Mouse (Mus musculus): ENCODE measurements at regions not wholly inside any gene's neighbourhood (a gene's known extent, or its start where the extent isn't known, plus 50 kb on each side); places are given as distances from the start of the nearest gene placed in this dataset.

GRCm38 (mm10) chr10:60936659-60937516, 105.5 kb upstream of the Unc5b start:
- DNase-seq = no peak

DNA sequence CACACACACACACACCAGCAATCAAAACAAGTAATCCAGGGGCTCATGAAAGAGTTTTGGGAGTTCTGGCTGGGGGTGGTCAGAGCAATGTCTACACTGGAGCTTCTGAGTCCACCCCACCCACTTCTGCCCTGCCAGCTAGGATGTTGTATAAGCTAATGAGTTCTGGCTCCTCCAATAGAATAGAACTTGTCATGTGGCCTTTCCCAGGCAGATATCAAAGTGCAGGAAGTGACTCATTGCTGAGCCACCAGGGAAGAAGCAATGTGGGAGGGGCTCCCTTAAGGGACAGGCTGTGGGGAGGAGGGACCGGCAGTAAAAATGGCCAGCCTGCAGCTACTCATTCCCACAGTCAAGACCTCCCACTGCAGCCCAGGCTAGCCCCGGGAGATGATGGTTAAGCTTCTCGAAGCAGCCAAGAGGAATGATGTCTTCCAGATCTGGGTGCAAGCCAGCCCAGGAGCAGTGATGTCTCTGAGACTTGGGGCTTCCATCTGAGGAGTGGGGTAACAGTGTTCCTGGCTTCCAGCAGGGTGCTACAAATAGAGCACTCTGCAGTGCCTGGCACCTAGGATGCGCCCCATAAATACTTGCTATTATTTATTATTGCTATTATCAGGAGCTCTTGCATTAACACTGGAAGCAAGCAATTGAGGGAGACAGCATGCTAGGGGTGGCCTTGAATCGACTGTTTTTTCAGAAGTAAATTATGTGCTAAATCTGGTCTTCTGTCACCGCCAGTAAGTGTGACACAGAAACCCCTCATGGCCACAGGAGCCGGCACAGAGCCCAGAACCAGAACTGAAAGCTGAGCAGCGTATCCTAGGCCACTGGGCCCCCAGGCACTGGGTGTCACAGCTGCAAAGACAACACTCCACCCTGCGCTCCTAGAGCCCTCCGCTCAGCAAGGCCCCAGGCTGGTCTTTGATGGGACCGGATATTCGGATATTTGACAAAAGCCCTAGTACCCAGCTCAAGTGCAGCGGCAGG, 103.2 kb upstream of the Unc5b start:
- DNase-seq = no peak

DNA sequence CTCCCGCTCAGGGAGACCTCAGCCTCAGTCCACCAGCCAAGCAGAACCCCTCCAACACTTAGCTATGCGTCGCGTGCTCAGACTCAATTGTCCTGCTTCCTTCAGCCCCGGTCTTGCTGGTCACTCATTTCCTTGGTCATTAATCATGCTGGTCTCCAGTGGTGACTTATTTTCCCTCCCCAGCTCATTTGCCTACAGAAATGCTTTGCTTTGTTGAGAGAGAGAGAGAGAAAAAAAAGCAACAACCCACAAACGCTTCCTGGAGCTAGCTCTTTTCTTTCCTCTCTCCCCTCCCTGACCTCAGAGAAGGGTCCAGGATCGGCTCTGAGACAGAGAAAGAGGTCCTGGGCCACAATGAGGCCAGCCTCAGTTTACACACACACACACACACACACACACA, 102.5 kb upstream of the Unc5b start:
- no peak for DNase-seq

GRCm38 (mm10) chr10:60932855-60933254, 101.5 kb upstream of the Unc5b start:
- DNase-seq = no peak

DNA sequence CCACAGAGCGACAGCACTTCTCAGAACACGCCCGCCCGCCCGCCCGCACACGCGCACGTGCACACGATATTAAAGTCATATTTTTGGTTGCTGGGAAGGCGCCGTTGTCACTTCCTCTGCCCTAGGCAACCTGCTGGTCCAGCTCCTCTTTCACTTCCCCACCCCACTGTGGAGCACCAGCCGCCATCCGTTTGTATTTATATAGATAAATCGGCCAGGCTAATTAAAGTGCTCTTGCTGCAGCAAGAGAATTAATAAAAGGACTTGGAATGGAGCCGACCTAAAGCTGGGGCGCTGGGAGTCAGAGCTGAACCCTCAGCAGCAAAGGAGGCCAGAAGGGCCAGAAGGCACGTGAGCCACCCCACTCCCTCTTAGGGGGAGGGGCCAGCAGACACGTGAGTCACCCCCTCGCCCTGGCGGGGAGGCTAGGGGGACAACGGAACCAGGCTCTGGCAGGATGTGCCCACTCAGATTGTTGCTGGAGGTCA, 100.6 kb upstream of the Unc5b start:
- no peak for DNase-seq

DNA sequence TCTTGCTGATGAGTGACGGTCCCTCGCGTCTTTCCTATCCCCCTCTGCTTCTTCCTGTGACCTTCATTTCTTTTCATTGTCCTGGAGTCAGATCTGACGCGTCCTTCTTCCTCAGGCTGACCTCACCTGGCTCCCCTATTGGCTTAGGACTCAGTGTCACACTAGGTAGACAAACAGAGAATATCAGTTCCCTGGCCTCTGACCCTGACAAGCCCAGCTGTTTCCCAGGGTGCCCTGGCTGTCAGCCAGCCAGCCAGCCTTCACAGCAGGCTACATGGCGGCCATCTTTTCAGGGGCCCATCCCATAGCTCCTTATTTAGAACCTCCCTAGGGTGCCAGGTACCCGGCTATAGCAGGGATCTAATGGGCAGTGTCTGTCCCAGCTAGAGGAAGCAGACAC, 97.3 kb upstream of the Unc5b start:
- no peak for DNase-seq

- DNase-seq = no peak
These were observed 96.8 kb upstream of the Unc5b start for GRCm38 (mm10) chr10:60928164-60928563.

- no peak for DNase-seq
These were observed 95.3 kb upstream of the Unc5b start for GRCm38 (mm10) chr10:60926632-60927031.

GRCm38 (mm10) chr10:60925644-60926043, 94.3 kb upstream of the Unc5b start:
- no peak for DNase-seq

GRCm38 (mm10) chr10:60925198-60925597, 93.8 kb upstream of the Unc5b start:
- DNase-seq = no peak

DNA sequence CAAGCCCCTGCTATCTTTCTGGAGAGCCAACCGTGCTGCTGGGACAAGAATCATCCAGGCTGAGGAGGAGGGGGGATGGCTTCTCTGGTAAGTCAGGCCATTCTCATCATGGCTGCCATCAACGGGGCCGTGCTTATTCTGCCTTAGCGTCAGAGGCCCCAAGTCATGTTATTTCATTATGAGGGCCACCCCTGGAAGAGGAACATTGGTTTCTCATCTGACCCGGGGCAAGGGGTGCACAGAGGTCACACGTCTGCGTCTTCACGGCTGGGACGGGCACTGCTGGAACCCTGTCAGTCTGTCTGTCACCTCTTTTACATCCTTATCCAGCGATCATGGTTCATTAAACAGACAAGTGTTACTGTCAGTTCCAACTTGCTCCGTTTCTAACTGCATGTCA, 92.4 kb upstream of the Unc5b start:
- DNase-seq = no peak

DNA sequence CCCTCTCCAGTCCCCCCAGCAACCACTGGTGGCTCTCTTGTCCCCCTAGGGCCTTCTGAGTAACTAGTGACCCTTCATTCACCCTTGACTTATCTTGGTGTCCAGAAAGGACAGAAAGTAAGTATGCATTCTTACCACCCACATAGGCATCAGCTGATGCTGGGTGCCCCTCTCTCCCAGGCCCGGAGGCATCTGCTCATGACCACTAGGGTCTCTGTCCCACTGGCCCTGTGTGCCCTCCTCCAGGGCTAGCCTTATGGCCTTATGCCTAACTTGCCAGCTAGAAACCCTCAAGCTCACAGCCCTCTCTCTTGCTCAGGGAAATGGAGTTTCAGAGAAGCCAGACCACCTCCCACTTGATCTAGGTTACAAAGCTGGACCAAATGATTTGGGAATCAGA, 89.2 kb upstream of the Unc5b start:
- no peak for DNase-seq

GRCm38 (mm10) chr10:60918020-60918419, 86.6 kb upstream of the Unc5b start:
- DNase-seq = no peak

GRCm38 (mm10) chr10:60914391-60914790, 83.0 kb upstream of the Unc5b start:
- DNase-seq = no peak

DNA sequence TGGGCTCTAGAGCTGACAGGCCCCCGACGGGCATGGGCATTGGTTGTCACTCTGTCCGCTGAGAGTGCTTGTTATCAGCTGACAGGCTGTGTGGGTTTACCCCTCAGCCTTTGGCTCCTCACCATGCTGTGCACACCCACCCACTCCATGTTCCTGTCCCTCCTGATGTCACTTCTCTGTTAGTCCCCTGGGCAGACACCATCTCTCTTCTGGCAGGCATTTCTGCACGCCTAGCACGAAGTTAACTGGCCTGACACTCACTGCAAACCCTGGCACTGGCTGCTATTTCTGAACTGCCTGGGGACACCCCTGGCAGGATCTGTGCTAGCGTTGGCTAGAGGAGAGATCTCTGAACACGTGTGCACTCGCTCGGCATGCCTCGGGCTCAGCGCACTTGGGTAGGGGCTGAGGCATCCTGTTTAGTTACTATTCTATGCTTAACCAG, 82.1 kb upstream of the Unc5b start:
- no peak for DNase-seq

GRCm38 (mm10) chr10:60904351-60904750, 73.0 kb upstream of the Unc5b start:
- no peak for DNase-seq

DNA sequence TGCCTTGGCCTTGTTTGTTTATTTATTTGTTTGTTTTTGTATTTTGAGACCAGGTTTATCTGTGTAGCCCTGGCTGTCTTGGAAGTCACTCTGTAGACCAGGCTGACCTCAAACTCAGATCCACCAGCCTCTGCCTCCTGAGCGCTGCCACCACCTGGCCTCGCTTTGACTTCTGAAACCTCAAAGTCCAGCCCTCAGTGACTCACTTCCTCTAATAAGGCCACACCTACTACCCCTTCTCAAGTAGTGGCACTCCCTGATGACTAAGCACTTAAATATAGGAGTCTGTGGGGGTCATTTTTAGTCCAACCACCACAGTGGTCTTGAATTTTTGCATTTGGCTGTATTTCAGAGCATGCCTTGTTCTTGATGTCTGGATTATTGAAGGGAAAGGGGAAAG, 69.6 kb upstream of the Unc5b start:
- DNase-seq = no peak

DNA sequence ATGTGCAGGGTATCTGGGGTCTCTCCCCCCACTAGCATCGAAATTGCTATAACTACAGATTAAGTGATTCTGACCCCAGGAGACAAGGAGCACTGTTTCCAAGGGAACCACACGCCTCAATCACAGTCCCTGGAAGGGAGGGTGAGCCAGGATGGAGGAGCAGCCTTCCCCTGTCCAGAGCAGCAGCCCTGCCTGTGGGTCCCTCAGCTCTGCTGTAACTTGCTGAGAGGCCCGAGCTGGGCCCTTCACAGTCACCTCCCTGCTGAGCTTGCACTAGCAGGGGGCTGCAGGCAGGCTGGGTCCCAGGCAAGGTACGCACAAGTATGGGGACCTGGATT, 62.4 kb upstream of the Unc5b start:
- no peak for DNase-seq

DNA sequence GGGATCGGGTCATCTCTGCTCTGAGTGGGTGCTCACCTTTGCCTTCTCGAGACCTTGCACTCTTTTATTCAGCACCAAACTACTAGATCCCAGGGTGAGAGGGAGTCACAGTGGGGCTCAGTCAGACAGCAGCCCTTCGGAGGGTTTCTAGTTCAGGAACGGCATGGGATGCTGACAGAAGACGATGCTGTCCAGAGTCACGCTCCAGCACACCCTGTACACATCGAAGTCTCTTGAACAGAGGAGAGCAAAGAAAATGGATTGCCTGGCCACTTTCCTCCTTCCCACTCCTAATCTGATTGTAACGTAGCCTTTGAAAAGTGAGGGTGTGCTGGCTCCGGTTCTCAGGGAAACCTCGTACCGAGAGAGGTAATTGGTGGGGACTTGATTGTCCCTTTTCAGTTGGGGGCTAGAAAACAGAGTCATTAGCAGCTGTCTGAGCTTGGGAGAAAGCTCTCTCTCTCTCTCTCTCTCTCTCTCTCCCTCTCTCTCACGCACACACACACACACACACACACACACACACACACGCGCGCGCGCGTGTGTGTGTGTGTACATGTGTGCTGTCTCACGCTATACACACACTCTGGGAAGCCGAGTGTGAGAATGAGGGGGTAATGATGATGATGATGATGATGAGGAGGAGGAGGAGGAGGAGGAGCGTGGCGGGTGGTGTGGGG, 61.9 kb upstream of the Unc5b start:
- no peak for DNase-seq

DNA sequence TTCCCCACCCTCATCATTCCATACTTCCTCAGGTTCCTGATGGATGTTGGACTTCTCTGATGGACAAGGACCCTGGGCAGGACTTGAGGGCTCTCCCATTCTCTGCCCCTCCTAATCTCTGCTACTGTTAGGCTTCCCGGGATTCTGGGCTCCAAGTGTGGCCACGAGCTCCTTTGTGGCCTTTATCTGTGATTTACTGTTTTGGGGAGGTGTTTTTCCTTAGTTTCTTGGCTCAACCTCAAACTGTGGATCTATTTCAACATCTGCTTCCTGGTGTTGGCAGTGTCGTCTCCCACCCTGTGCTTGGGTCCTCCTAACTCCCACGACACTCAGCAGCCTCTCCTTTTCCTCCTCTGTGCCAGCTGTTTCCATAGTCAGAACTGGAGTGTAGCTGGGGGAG, 61.3 kb upstream of the Unc5b start:
- DNase-seq = no peak

GRCm38 (mm10) chr10:60891476-60892170, 60.2 kb upstream of the Unc5b start:
- no peak for DNase-seq

GRCm38 (mm10) chr10:60889792-60890191, 58.4 kb upstream of the Unc5b start:
- DNase-seq = no peak

DNA sequence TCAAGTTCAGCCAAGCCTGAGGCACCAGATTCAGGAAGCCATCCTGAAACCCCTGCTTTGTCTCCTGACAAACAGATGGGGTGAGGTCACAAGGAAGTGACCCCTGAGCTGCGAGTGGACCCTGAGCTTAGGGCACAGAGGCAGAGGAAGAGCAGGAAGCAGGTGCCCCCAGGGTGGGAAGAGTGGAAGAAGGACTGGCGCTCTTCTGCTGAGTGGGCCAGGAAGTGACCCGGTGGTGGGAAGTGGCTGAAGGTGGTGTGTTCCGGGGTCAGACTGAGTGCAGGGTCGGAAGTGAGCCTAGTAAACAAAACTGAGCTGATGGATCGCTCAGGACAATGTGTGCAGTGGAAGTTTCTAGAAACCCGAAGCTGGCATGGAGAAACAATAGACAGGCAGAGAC, 57.2 kb upstream of the Unc5b start:
- no peak for DNase-seq

All from cerebellum, adult 18-20 months (tissue).